Mouse (Mus musculus) C2C12 (cell line): ENCODE measurements around the gene Ddn.

Source experiments
- CEBPB ChIP-seq: IDR thresholded peaks from one replicate; pipeline ENCODE4 v1.6.1; 2011; ENCODE audit warnings: low read depth, mild to moderate bottlenecking, control low read depth, moderate library complexity
- CTCF ChIP-seq: IDR thresholded peaks from one replicate; pipeline ENCODE4 v1.5.1; 2011; ENCODE audit not compliant: control insufficient read depth, insufficient read depth, insufficient read length
- MAX ChIP-seq: IDR thresholded peaks from one replicate; pipeline ENCODE4 v1.6.1; 2011; ENCODE audit warnings: mild to moderate bottlenecking, control low read depth

DNA sequence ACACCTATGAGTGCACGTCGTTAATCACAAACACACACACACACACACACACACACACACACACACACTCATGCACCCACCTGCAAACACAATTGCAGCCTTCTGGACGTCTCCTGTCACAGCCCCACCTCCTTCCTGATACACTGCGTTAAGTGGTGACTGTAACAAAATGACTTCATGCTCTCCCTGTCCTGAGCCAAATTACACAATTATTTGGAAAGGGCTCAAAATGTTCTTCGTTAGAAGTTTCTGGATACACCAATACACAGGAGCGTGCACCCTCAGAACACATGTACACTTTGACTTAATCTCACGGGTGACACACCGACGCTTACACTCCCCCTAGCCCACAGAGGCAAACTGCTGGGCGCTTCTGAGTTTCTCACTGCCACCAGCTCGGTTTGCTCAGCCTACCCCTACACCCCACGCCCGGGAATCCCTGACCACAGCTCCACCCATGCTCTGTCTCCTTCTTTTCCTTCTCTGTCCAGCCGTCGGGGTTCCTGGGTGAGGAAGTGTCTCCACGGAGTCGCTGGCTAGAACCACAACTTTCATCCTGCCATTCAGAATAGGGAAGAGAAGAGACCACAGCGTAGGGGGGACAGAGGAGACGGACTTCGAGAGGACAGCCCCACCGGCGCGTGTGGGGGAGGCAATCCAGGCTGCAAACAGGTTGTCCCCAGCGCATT is 20.2 kb downstream of the Ddn start:
- TF ChIP-seq CTCF (no peak), MAX (no peak), CEBPB (peak; percentile 61)
